Mouse (Mus musculus) G1E (cell line): ENCODE data around the gene Slc4a7.

Source experiments
- CTCF ChIP-seq: IDR thresholded peaks from 2 replicates; pipeline ENCODE4 v1.5.1; 2012; ENCODE audit warnings: low read depth, low read length, inconsistent platforms, mixed read lengths
- GATA1 ChIP-seq: IDR thresholded peaks from 2 replicates; pipeline ENCODE4 v1.6.1; 2012; ENCODE audit warnings: borderline replicate concordance, low read length, inconsistent platforms, mixed read lengths
- GATA2 ChIP-seq: IDR thresholded peaks from 2 replicates; pipeline ENCODE4 v1.6.1; 2012; ENCODE audit warnings: low read depth, low read length, inconsistent platforms, borderline replicate concordance
- POLR2AphosphoS5 ChIP-seq: IDR thresholded peaks from 2 replicates; pipeline ENCODE4 v1.6.1; 2012; ENCODE audit warnings: low read depth, low read length, inconsistent platforms; ENCODE audit not compliant: insufficient replicate concordance
- TAL1 ChIP-seq: conservative IDR thresholded peaks from 2 replicates; pipeline ENCODE4 v1.6.1; 2012; ENCODE audit warnings: low read depth, low read length, inconsistent platforms, mixed read lengths

GRCm38 (mm10) chr14:14706381-14706780 is 4.3 kb downstream of the Slc4a7 start:
- TF ChIP-seq CTCF: no peak
- no peak for TF ChIP-seq GATA1
- no peak for TF ChIP-seq TAL1
- TF ChIP-seq POLR2AphosphoS5: no peak
- no peak for TF ChIP-seq GATA2
